Mouse (Mus musculus) MEL (cell line): ENCODE data around the gene Hadha. TPM values are rescaled to one million over a fixed set of nuclear protein-coding genes. Genes with fewer than 3 reads are reported as not detected.

Experiments
- DNase-seq: peaks from one replicate; pipeline ENCODE4 v3.0.0; 2011; ENCODE audit warnings: low read depth, low spot score
- H3K27ac ChIP-seq: 2 replicates; pipeline ENCODE4 v1.5.1; 2012; ENCODE audit warnings: low read depth, mild to moderate bottlenecking, control low read depth, low read length, moderate library complexity; ENCODE audit not compliant: control insufficient read depth
- H3K27me3 ChIP-seq, 2 experiments: fragments of 150-350 bp in 1 of 2; sonication (generic) in 1 of 2; 2 replicates each; pipeline ENCODE4 v1.6.1; 2012; ENCODE audit warnings: low read length in 2 of 2, mild to moderate bottlenecking in 2 of 2, improper control_type of control experiment in 1 of 2, moderate library complexity in 1 of 2; ENCODE audit not compliant: insufficient read depth in 2 of 2, control insufficient read depth in 1 of 2
- H3K36me3 ChIP-seq, 2 experiments: 2 replicates each; pipeline ENCODE4 v1.6.1; 2012 to 2014; ENCODE audit warnings: low read length in 2 of 2, improper control_type of control experiment in 1 of 2, inconsistent platforms in 1 of 2, mild to moderate bottlenecking in 1 of 2; ENCODE audit not compliant: insufficient read depth in 2 of 2, control insufficient read depth in 1 of 2
- H3K4me1 ChIP-seq, 2 experiments: fragments of 150-350 bp in 1 of 2; sonication (generic) in 1 of 2; 2 replicates each; pipeline ENCODE4 v1.6.1; 2012; ENCODE audit warnings: low read length in 2 of 2, improper control_type of control experiment in 1 of 2, mild to moderate bottlenecking in 1 of 2; ENCODE audit not compliant: insufficient read depth in 2 of 2, control insufficient read depth in 1 of 2
- H3K4me3 ChIP-seq, 2 experiments: fragments of 150-350 bp in 1 of 2; sonication (generic) in 1 of 2; 2 replicates each; pipeline ENCODE4 v1.5.1; 2012; ENCODE audit warnings: low read depth in 2 of 2, low read length in 2 of 2, mild to moderate bottlenecking in 2 of 2, moderate library complexity in 2 of 2, control low read depth in 1 of 2, improper control_type of control experiment in 1 of 2; ENCODE audit not compliant: control insufficient read depth in 1 of 2, insufficient read depth in 1 of 2
- H3K79me2 ChIP-seq: 2 replicates; pipeline ENCODE4 v1.6.1; 2012; ENCODE audit warnings: mild to moderate bottlenecking, low read length, moderate library complexity; ENCODE audit not compliant: control insufficient read depth, poor library complexity, insufficient read depth
- H3K9ac ChIP-seq: 2 replicates; pipeline ENCODE4 v1.6.1; 2012; ENCODE audit warnings: low read depth, mild to moderate bottlenecking, control low read depth, low read length, moderate library complexity; ENCODE audit not compliant: control insufficient read depth, poor library complexity, severe bottlenecking
- H3K9me3 ChIP-seq: fragments of 150-350 bp; sonication (generic); replicated peaks from 2 replicates; pipeline ENCODE4 v1.6.1; 2012; ENCODE audit warnings: mild to moderate bottlenecking, low read length, improper control_type of control experiment, moderate library complexity; ENCODE audit not compliant: insufficient read depth
- CHD1 ChIP-seq: IDR thresholded peaks from 2 replicates; pipeline ENCODE4 v1.6.1; 2012; ENCODE audit warnings: low read depth, mild to moderate bottlenecking, inconsistent platforms, low read length, improper control_type of control experiment
- CHD2 ChIP-seq: IDR thresholded peaks from 2 replicates; pipeline ENCODE4 v1.6.1; 2011; ENCODE audit warnings: low read length, improper control_type of control experiment
- CTCF ChIP-seq, 3 experiments: IDR thresholded peaks in 2 of 3; conservative IDR thresholded peaks in 1 of 3; 2 replicates each; pipeline ENCODE4 v1.5.1; 2011 to 2012; ENCODE audit warnings: low read length in 3 of 3, low read depth in 2 of 3, mild to moderate bottlenecking in 2 of 3, improper control_type of control experiment in 1 of 3, inconsistent platforms in 1 of 3, mixed read lengths in 1 of 3, moderate library complexity in 1 of 3; ENCODE audit not compliant: control insufficient read depth in 1 of 3, insufficient read depth in 1 of 3, poor library complexity in 1 of 3, severe bottlenecking in 1 of 3
- ELF1 ChIP-seq: IDR thresholded peaks from 2 replicates; pipeline ENCODE4 v1.6.1; 2014; ENCODE audit warnings: low read depth, mild to moderate bottlenecking, inconsistent platforms, low read length, improper control_type of control experiment, moderate library complexity
- ETS1 ChIP-seq: IDR thresholded peaks from 2 replicates; pipeline ENCODE4 v1.6.1; 2012; ENCODE audit warnings: low read depth, mild to moderate bottlenecking, inconsistent platforms, low read length, improper control_type of control experiment, moderate library complexity
- GATA1 ChIP-seq: IDR thresholded peaks from 2 replicates; pipeline ENCODE4 v1.6.1; 2011; ENCODE audit warnings: low read depth, low read length, improper control_type of control experiment
- KAT2A ChIP-seq: conservative IDR thresholded peaks from 2 replicates; pipeline ENCODE4 v1.6.1; 2012; ENCODE audit warnings: low read depth, low read length, improper control_type of control experiment, inconsistent platforms
- MAFK ChIP-seq: IDR thresholded peaks from 2 replicates; pipeline ENCODE4 v1.6.1; 2011; ENCODE audit warnings: low read depth, mild to moderate bottlenecking, low read length, improper control_type of control experiment, borderline replicate concordance
- MYB ChIP-seq: IDR thresholded peaks from 2 replicates; pipeline ENCODE4 v1.6.1; 2011; ENCODE audit warnings: mild to moderate bottlenecking, low read depth, low read length, improper control_type of control experiment
- NELFE ChIP-seq: IDR thresholded peaks from 2 replicates; pipeline ENCODE4 v1.6.1; 2011; ENCODE audit warnings: low read depth, low read length, improper control_type of control experiment
- NRF1 ChIP-seq: IDR thresholded peaks from 2 replicates; pipeline ENCODE4 v1.6.1; 2014; ENCODE audit warnings: low read depth, mild to moderate bottlenecking, inconsistent platforms, low read length, improper control_type of control experiment, moderate library complexity; ENCODE audit not compliant: poor library complexity, insufficient read depth, severe bottlenecking
- POLR2A ChIP-seq, 2 experiments: IDR thresholded peaks; 2 replicates each; pipeline ENCODE4 v1.6.1; 2011 to 2012; ENCODE audit warnings: low read length in 2 of 2, mild to moderate bottlenecking in 2 of 2, control low read depth in 1 of 2, improper control_type of control experiment in 1 of 2, low read depth in 1 of 2, moderate library complexity in 1 of 2; ENCODE audit not compliant: control insufficient read depth in 1 of 2, insufficient read depth in 1 of 2, poor library complexity in 1 of 2
- POLR2AphosphoS2 ChIP-seq: IDR thresholded peaks from 2 replicates; pipeline ENCODE4 v1.6.1; 2011; ENCODE audit warnings: low read length, improper control_type of control experiment
- POLR2AphosphoS5 ChIP-seq: IDR thresholded peaks from 2 replicates; pipeline ENCODE4 v1.6.1; 2012; ENCODE audit warnings: low read depth, borderline replicate concordance, mild to moderate bottlenecking, inconsistent platforms, low read length, moderate library complexity, mixed read lengths
- SIN3A ChIP-seq: IDR thresholded peaks from 2 replicates; pipeline ENCODE4 v1.6.1; 2012; ENCODE audit warnings: low read length, improper control_type of control experiment, inconsistent platforms
- SMC3 ChIP-seq: IDR thresholded peaks from 2 replicates; pipeline ENCODE4 v1.6.1; 2011; ENCODE audit warnings: low read depth, low read length, improper control_type of control experiment
- ZMIZ1 ChIP-seq: IDR thresholded peaks from 2 replicates; pipeline ENCODE4 v1.6.1; 2012; ENCODE audit warnings: low read depth, mild to moderate bottlenecking, inconsistent platforms, low read length, improper control_type of control experiment, moderate library complexity
- polyA plus RNA-seq, 2 experiments: library from polyadenylated mRNA; stranded (reverse) in 1 of 2; unstranded in 1 of 2; fragments of >175 nt in 1 of 2; fragments of >200 nt in 1 of 2; gene quantifications; 2 replicates each; pipeline versions ENCODE4 v1.2.1 to v1.2.4; 2012; ENCODE audit warnings: low replicate concordance in 2 of 2, low read depth in 1 of 2; ENCODE audit not compliant: insufficient read length in 2 of 2, insufficient read depth in 1 of 2, missing spikeins in 1 of 2
- total RNA-seq: library from RNA; depleted of rRNA; stranded (reverse); fragments of 300-350 nt; gene quantifications from 2 replicates; pipeline ENCODE4 v1.2.3, GENCODE M21; 2012

Hadha gene
- total and polyA plus RNA-seq, 3 experiments, result 107 to 271 (median 120) TPM

GRCm38 (mm10) chr5:30127921-30128597 is 26.9 kb downstream of the Hadha start:
- no peaks in the 10 kb centered on the region for H3K27me3 ChIP-seq
- H3K36me3 ChIP-seq, result peaks cover 0 to 30% of the 10 kb centered on the region in 2 experiments; a peak in 2 of 4 replicates
- no peak overlapping the region for H3K4me3 ChIP-seq
- H3K9me3 ChIP-seq, result no peaks in the 10 kb centered on the region
- no peak overlapping the region for H3K27ac ChIP-seq
- no peaks in the 10 kb centered on the region for H3K4me1 ChIP-seq
- no peaks in the 10 kb centered on the region for H3K79me2 ChIP-seq
- TF ChIP-seq MYB, result no peak
- TF ChIP-seq NELFE, result no peak
- 0 out of 2 replicates have a peak, but pooled peaks have one; percentile 28 for TF ChIP-seq POLR2AphosphoS5
- TF ChIP-seq GATA1, result no peak
- TF ChIP-seq ETS1, result no peak
- TF ChIP-seq CTCF (IDR thresholded peaks at IDR 0.05 in 2 of 3, conservative IDR thresholded peaks at IDR 0.05 in 1 of 3; ENCODE audit: control insufficient read depth in 1 of 3, insufficient read depth in 1 of 3, low read depth in 2 of 3, low read length in 3 of 3, poor library complexity in 1 of 3, severe bottlenecking in 1 of 3), result no peak
- TF ChIP-seq SMC3, result no peak
- no peak for TF ChIP-seq MAFK
- DNase-seq, result no peak
- H3K9ac ChIP-seq, result no peak overlapping the region

GRCm38 (mm10) chr5:30126756-30127155 is 28.2 kb downstream of the Hadha start:
- DNase-seq, result no peak
- H3K9ac ChIP-seq, result no peak overlapping the region
- peaks cover 0 to 18% of the 10 kb centered on the region in 2 experiments; a peak in 2 of 4 replicates for H3K36me3 ChIP-seq
- no peak overlapping the region for H3K27ac ChIP-seq
- no peaks in the 10 kb centered on the region for H3K79me2 ChIP-seq
- H3K4me1 ChIP-seq, result no peaks in the 10 kb centered on the region
- no peaks in the 10 kb centered on the region for H3K27me3 ChIP-seq
- no peak overlapping the region for H3K4me3 ChIP-seq
- no peaks in the 10 kb centered on the region for H3K9me3 ChIP-seq
- no peak for TF ChIP-seq ELF1
- TF ChIP-seq ZMIZ1, result no peak
- no peak for TF ChIP-seq NRF1
- no peak for TF ChIP-seq KAT2A
- no peak for TF ChIP-seq CHD2
- no peak for TF ChIP-seq CHD1
- no peak for TF ChIP-seq POLR2A (IDR thresholded peaks at IDR 0.05; ENCODE audit: control insufficient read depth in 1 of 2, insufficient read depth in 1 of 2, low read depth in 1 of 2, low read length in 2 of 2, poor library complexity in 1 of 2)
- no peak for TF ChIP-seq POLR2AphosphoS2
- TF ChIP-seq NELFE, result no peak
- TF ChIP-seq SIN3A, result no peak
